In genomic region chr19:29362173-29362930, GRCm38 (mm10) we compare ENCODE assay signal across 8 mouse cellular contexts. TPM values are rescaled to one million over a fixed set of nuclear protein-coding genes. Genes with fewer than 3 reads are reported as not detected.
DNase-seq lines count a peak whose midpoint lies in the region; ATAC-seq and TF ChIP-seq lines count a peak whose summit lies in the region.

No protein-coding gene starts in this region.

- H3K4me1 ChIP-seq in heart, embryonic 11.5 days (ENCODE audit: control insufficient read depth, insufficient read depth, low read length), result peaks cover 5% of the 10 kb centered on the region; the same call in 1 of the 2 replicates
- H3K4me1 ChIP-seq in E14TG2a.4 (replicated peaks; ENCODE audit: low read depth, low read length), result peaks cover 40% of the 10 kb centered on the region
- H3K4me1 ChIP-seq in forebrain, embryonic 16.5 days (replicated peaks; ENCODE audit: control insufficient read depth, insufficient read depth, low read length), result peaks cover 21% of the 10 kb centered on the region
- H3K4me1 ChIP-seq in liver, embryonic 16.5 days (ENCODE audit: control insufficient read depth, low read depth, low read length), result peaks cover 30% of the 10 kb centered on the region

- no peak for ATAC-seq in heart, embryonic 11.5 days (replicated peaks; ENCODE audit: insufficient number of reproducible peaks, low FRiP score, low TSS enrichment)
- peak; percentile 37 for ATAC-seq in forebrain, embryonic 16.5 days
- ATAC-seq in liver, embryonic 16.5 days (ENCODE audit: low read depth), result no peak

- no peak for DNase-seq in heart, postnatal 4 days
- DNase-seq in urinary bladder, postnatal 25 days (ENCODE audit: low spot score), result no peak
- no peak for DNase-seq in urinary bladder, postnatal 36 days (ENCODE audit: low spot score in 2 of 2)
- no peak for DNase-seq in left cerebral cortex, adult 11 months (ENCODE audit: low spot score)

- H3K27ac ChIP-seq in heart, embryonic 11.5 days (ENCODE audit: low read depth, low read length), result no peak overlapping the region
- H3K27ac ChIP-seq in forebrain, embryonic 16.5 days (ENCODE audit: low read length), result peak overlapping the region; percentile 58
- peak overlapping the region; percentile 67 for H3K27ac ChIP-seq in liver, embryonic 16.5 days (ENCODE audit: low read length)

- H3K36me3 ChIP-seq in heart, embryonic 11.5 days (ENCODE audit: control insufficient read depth, insufficient read depth, low read length), result no peaks in the 10 kb centered on the region
- no peaks in the 10 kb centered on the region for H3K36me3 ChIP-seq in E14TG2a.4 (ENCODE audit: insufficient read depth, low read length)
- H3K36me3 ChIP-seq in forebrain, embryonic 16.5 days (ENCODE audit: control insufficient read depth, insufficient read depth), result no peaks in the 10 kb centered on the region
- no peaks in the 10 kb centered on the region; the same call in 1 of the 2 replicates for H3K36me3 ChIP-seq in liver, embryonic 16.5 days (ENCODE audit: control insufficient read depth, insufficient read depth)

- no peak for TF ChIP-seq CTCF in E14TG2a.4 (conservative IDR thresholded peaks at IDR 0.05; ENCODE audit: low read length)

- peak overlapping the region; percentile 67 for H3K4me2 ChIP-seq in heart, embryonic 11.5 days
- peak overlapping the region; percentile 65 for H3K4me2 ChIP-seq in forebrain, embryonic 16.5 days (ENCODE audit: low read length)
- H3K4me2 ChIP-seq in liver, embryonic 16.5 days (ENCODE audit: low read depth, low read length), result peak overlapping the region; percentile 92

- H3K27me3 ChIP-seq in heart, embryonic 11.5 days (ENCODE audit: control insufficient read depth, insufficient read depth, low read length), result peaks cover 4% of the 10 kb centered on the region; the same call in 1 of the 2 replicates
- peaks cover 16% of the 10 kb centered on the region for H3K27me3 ChIP-seq in E14TG2a.4 (ENCODE audit: insufficient read depth, low read length)
- H3K27me3 ChIP-seq in forebrain, embryonic 16.5 days (replicated peaks; ENCODE audit: control insufficient read depth, insufficient read depth, low read length), result no peaks in the 10 kb centered on the region
- no peaks in the 10 kb centered on the region for H3K27me3 ChIP-seq in liver, embryonic 16.5 days (ENCODE audit: control insufficient read depth, insufficient read depth, low read depth, low read length)

- 41% methylated on average over 13 of the region's 13 CpGs for WGBS in heart, embryonic 11.5 days (ENCODE audit: insufficient replicate concordance)
- 50% methylated on average over 13 of the region's 13 CpGs for WGBS in forebrain, embryonic 16.5 days
- WGBS in liver, embryonic 16.5 days (ENCODE audit: insufficient replicate concordance), result 29% methylated on average over 13 of the region's 13 CpGs

- H3K4me3 ChIP-seq in heart, embryonic 11.5 days (ENCODE audit: low read depth, low read length), result peak overlapping the region; percentile 68
- peak overlapping the region; percentile 82 for H3K4me3 ChIP-seq in E14TG2a.4 (replicated peaks; ENCODE audit: low read length)
- peak overlapping the region; percentile 88 for H3K4me3 ChIP-seq in forebrain, embryonic 16.5 days (replicated peaks; ENCODE audit: low read length)
- peak overlapping the region; percentile 76 for H3K4me3 ChIP-seq in liver, embryonic 16.5 days (ENCODE audit: low read depth, low read length)

- no peaks in the 10 kb centered on the region for H3K9me3 ChIP-seq in heart, embryonic 11.5 days (replicated peaks; ENCODE audit: control insufficient read depth, low read length)
- no peaks in the 10 kb centered on the region for H3K9me3 ChIP-seq in E14TG2a.4 (ENCODE audit: low read length)
- no peaks in the 10 kb centered on the region for H3K9me3 ChIP-seq in forebrain, embryonic 16.5 days (ENCODE audit: control insufficient read depth, low read length)
- H3K9me3 ChIP-seq in liver, embryonic 16.5 days (replicated peaks; ENCODE audit: control insufficient read depth, low read length), result no peaks in the 10 kb centered on the region

- H3K9ac ChIP-seq in heart, embryonic 11.5 days (ENCODE audit: low read depth, low read length), result peak overlapping the region; percentile 71
- peak overlapping the region; percentile 86 for H3K9ac ChIP-seq in forebrain, embryonic 16.5 days (replicated peaks; ENCODE audit: low read depth, low read length)
- H3K9ac ChIP-seq in liver, embryonic 16.5 days (ENCODE audit: low read depth, low read length), result peak overlapping the region; percentile 86

RNA-seq across cellular contexts. Expression of gene Plgrkt, which starts 4.8 kb away (rescaled TPM):
- polyA plus RNA-seq in heart, embryonic 11.5 days (2014; fragmentation: Nextera tagmentation; extraction: Ambion mirVana), result 39.7 and 43.6 TPM in 2 replicates
- total RNA-seq in heart, postnatal 4 days (2021), result 10 to 100 TPM; 29.8 to 30.6 TPM
- 101 and 111 TPM in 2 replicates for polyA plus RNA-seq in forebrain, embryonic 16.5 days (2015; fragmentation: Nextera tagmentation; extraction: Ambion mirVana)
- polyA plus RNA-seq in liver, embryonic 16.5 days (2015; fragmentation: Nextera tagmentation; extraction: Ambion mirVana), result 33.9 and 34.2 TPM in 2 replicates

RNA-seq across cellular contexts. Expression of gene Cd274, which starts 4.9 kb away (rescaled TPM):
- polyA plus RNA-seq in heart, embryonic 11.5 days (2014; fragmentation: Nextera tagmentation; extraction: Ambion mirVana), result 0.48 and 0.62 TPM in 2 replicates
- under 1 TPM; 0.60 to 0.65 TPM for total RNA-seq in heart, postnatal 4 days (2021)
- polyA plus RNA-seq in forebrain, embryonic 16.5 days (2015; fragmentation: Nextera tagmentation; extraction: Ambion mirVana), result 1.1 and 1.3 TPM in 2 replicates
- polyA plus RNA-seq in liver, embryonic 16.5 days (2015; fragmentation: Nextera tagmentation; extraction: Ambion mirVana), result 0.96 and 1.0 TPM in 2 replicates

RNA-seq across cellular contexts. Expression of gene Rln1, which starts 27.9 kb away (rescaled TPM):
- 0.25 and 0.60 TPM in 2 replicates for polyA plus RNA-seq in heart, embryonic 11.5 days (2014; fragmentation: Nextera tagmentation; extraction: Ambion mirVana)
- under 1 TPM in 1 of 2 experiments, not detected in 1; 0.50 TPM for total RNA-seq in heart, postnatal 4 days (2021)
- 2.8 and 3.9 TPM in 2 replicates for polyA plus RNA-seq in forebrain, embryonic 16.5 days (2015; fragmentation: Nextera tagmentation; extraction: Ambion mirVana)
- polyA plus RNA-seq in liver, embryonic 16.5 days (2015; fragmentation: Nextera tagmentation; extraction: Ambion mirVana), result not detected in 2 replicates

RNA-seq across cellular contexts. Expression of gene Insl6, which starts 37.2 kb away (rescaled TPM):
- polyA plus RNA-seq in heart, embryonic 11.5 days (2014; fragmentation: Nextera tagmentation; extraction: Ambion mirVana), result 5.5 and 6.6 TPM in 2 replicates
- total RNA-seq in heart, postnatal 4 days (2021), result under 1 TPM; 0.41 to 0.81 TPM
- 1.2 and 1.4 TPM in 2 replicates for polyA plus RNA-seq in forebrain, embryonic 16.5 days (2015; fragmentation: Nextera tagmentation; extraction: Ambion mirVana)
- polyA plus RNA-seq in liver, embryonic 16.5 days (2015; fragmentation: Nextera tagmentation; extraction: Ambion mirVana), result 0.91 and 1.1 TPM in 2 replicates

RNA-seq across cellular contexts. Expression of gene Pdcd1lg2, which starts 48.4 kb away (rescaled TPM):
- not detected in 2 replicates for polyA plus RNA-seq in heart, embryonic 11.5 days (2014; fragmentation: Nextera tagmentation; extraction: Ambion mirVana)
- total RNA-seq in heart, postnatal 4 days (2021), result not detected
- polyA plus RNA-seq in forebrain, embryonic 16.5 days (2015; fragmentation: Nextera tagmentation; extraction: Ambion mirVana), result not detected in 2 replicates
- 0.05 and 0.08 TPM in 2 replicates for polyA plus RNA-seq in liver, embryonic 16.5 days (2015; fragmentation: Nextera tagmentation; extraction: Ambion mirVana)
